Mouse (Mus musculus) testis, postnatal 14 days (tissue): ENCODE results near the gene Gm21704.
"Not testable (repeated sequence)": the region's sequence is repeated elsewhere in the genome, so short reads cannot be mapped to it uniquely, and the experiment has no call there.

Experiments used
- DNase-seq: peaks from one replicate; pipeline ENCODE4 v3.0.0; 2021; ENCODE audit warnings: low spot score

Gene Gm21704

DNA sequence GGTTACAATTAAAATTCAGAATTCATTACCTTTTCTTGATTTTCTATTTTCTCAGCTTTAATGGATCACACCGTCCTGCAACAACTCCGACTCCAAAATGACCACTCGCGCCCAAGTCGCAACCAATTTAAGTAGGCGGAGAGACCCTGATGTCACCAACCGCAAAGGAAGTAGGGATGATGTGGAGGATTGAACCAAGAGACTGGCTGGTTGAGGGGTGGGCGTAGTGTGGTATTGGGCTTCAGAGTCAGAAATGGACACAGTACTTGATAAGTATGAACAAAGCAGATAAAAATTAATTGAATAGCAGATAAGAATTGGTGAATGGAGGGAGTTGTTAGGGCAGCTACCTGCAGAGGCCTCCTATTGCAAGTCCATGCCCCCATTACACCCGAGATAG is at the start of gene Gm21704, which contains the start of gene Gm21708:
TSS of gene Gm21704 (minus strand) at position 101 of the 400 bp plus-strand sequence.
TSS of gene Gm21708 (minus strand) at position 101 of the 400 bp plus-strand sequence.
- not testable (repeated sequence) for DNase-seq

DNA sequence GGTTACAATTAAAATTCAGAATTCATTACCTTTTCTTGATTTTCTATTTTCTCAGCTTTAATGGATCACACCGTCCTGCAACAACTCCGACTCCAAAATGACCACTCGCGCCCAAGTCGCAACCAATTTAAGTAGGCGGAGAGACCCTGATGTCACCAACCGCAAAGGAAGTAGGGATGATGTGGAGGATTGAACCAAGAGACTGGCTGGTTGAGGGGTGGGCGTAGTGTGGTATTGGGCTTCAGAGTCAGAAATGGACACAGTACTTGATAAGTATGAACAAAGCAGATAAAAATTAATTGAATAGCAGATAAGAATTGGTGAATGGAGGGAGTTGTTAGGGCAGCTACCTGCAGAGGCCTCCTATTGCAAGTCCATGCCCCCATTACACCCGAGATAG is 64.7 kb downstream of the Gm21704 start, which contains the start of gene Gm21693:
TSS of gene Gm21693 (minus strand) at position 101 of the 400 bp plus-strand sequence.
- not testable (repeated sequence) for DNase-seq

DNA sequence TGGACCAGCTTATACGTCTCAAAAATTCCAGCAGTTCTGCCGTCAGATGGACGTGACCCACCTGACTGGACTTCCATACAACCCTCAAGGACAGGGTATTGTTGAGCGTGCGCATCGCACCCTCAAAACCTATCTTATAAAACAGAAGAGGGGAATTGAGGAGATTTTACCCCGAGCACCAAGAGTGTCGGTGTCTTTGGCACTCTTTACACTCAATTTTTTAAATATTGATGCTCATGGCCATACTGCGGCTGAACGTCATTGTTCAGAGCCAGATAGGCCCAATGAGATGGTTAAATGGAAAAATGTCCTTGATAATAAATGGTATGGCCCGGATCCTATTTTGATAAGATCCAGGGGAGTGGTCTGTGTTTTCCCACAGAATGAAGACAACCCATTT is 69.3 kb downstream of the Gm21704 start:
- DNase-seq = not testable (repeated sequence)
